Mouse (Mus musculus): ENCODE data around the gene Gjb3. TPM values are rescaled to one million over a fixed set of nuclear protein-coding genes. Genes with fewer than 3 reads are reported as not detected.

Gene Gjb3
- polyA plus RNA-seq, 1 experiment from 2014 or later, result 0.65 TPM

Other genes with a start within 250 kb of the Gjb3 start
- 16.8 and 18.0 TPM in 2 replicates for gene Tmem35b, start 207.2 kb downstream of the Gjb3 start, polyA plus RNA-seq (2016; fragmentation: Nextera tagmentation; extraction: Ambion mirVana)
- 8.2 and 8.3 TPM in 2 replicates for gene Dlgap3, start 161.6 kb downstream of the Gjb3 start, polyA plus RNA-seq (2016; fragmentation: Nextera tagmentation; extraction: Ambion mirVana)
- 41.7 and 50.3 TPM in 2 replicates for gene Smim12, start 87.1 kb downstream of the Gjb3 start, polyA plus RNA-seq (2016; fragmentation: Nextera tagmentation; extraction: Ambion mirVana)
- gene Gja4, start 16.8 kb downstream of the Gjb3 start, polyA plus RNA-seq (2016; fragmentation: Nextera tagmentation; extraction: Ambion mirVana), result 12.6 and 17.1 TPM in 2 replicates
- gene Gjb4, start 23.2 kb upstream of the Gjb3 start, polyA plus RNA-seq (2016; fragmentation: Nextera tagmentation; extraction: Ambion mirVana), result not detected in 2 replicates
- 0.17 TPM in 2 replicates for gene Gjb5, start 27.3 kb upstream of the Gjb3 start, polyA plus RNA-seq (2016; fragmentation: Nextera tagmentation; extraction: Ambion mirVana)

Data from midbrain, embryonic 12.5 days (tissue).